Mouse (Mus musculus) kidney, embryonic 14.5 days (tissue): ENCODE results near the gene Ypel2. TPM values are rescaled to one million over a fixed set of nuclear protein-coding genes. Genes with fewer than 3 reads are reported as not detected.

Source experiments
- ATAC-seq: fragments of 200-750 bp; cut with Nextera tagmentation; 2 replicates; pipeline ENCODE4 v1.8.0; 2017; ENCODE audit warnings: moderate number of reproducible peaks, mild to moderate bottlenecking, moderate TSS enrichment, moderate library complexity; ENCODE audit not compliant: low FRiP score, low TSS enrichment
- H3K27ac ChIP-seq: fragments of 300-500 bp; sonication (generic); 2 replicates; pipeline ENCODE4 v1.5.1; 2014; ENCODE audit warnings: low read depth, mild to moderate bottlenecking, low read length, moderate library complexity, mixed read lengths
- H3K27me3 ChIP-seq: fragments of 300-500 bp; sonication (generic); 2 replicates; pipeline ENCODE4 v1.6.1; 2014; ENCODE audit warnings: mild to moderate bottlenecking, low read length; ENCODE audit not compliant: control insufficient read depth, insufficient read depth
- H3K36me3 ChIP-seq: fragments of 300-500 bp; sonication (generic); 2 replicates; pipeline ENCODE4 v1.6.1; 2014; ENCODE audit warnings: low read length, mixed read lengths; ENCODE audit not compliant: control insufficient read depth, insufficient read depth
- H3K4me1 ChIP-seq: fragments of 300-500 bp; sonication (generic); 2 replicates; pipeline ENCODE4 v1.6.1; 2014; ENCODE audit warnings: low read length, mixed read lengths; ENCODE audit not compliant: control insufficient read depth, insufficient read depth
- H3K4me2 ChIP-seq: fragments of 300-500 bp; sonication (generic); replicated peaks from 2 replicates; pipeline ENCODE4 v1.6.1; 2014; ENCODE audit warnings: low read depth, mild to moderate bottlenecking, low read length
- H3K4me3 ChIP-seq: fragments of 300-500 bp; sonication (generic); 2 replicates; pipeline ENCODE4 v1.5.1; 2014; ENCODE audit warnings: mild to moderate bottlenecking, low read length
- H3K9ac ChIP-seq: fragments of 300-500 bp; sonication (generic); 2 replicates; pipeline ENCODE4 v1.6.1; 2014; ENCODE audit warnings: low read depth, mild to moderate bottlenecking, low read length, moderate library complexity
- H3K9me3 ChIP-seq: fragments of 300-500 bp; sonication (generic); 2 replicates; pipeline ENCODE4 v1.6.1; 2016; ENCODE audit warnings: low read length; ENCODE audit not compliant: control insufficient read depth
- WGBS: fragments of 180-500 bp; shearing (Covaris S2); extraction: QIAGEN DNeasy Blood & Tissue Kit; methylation state at CpG from one replicate; pipeline ENCODE4 v1.1.7; 2014; 5-methylcytosine and 5-hydroxymethylcytosine counted together
- polyA plus RNA-seq: library from polyadenylated mRNA; unstranded; fragments of >200 nt; fragmentation: Nextera tagmentation; extraction: Ambion mirVana; gene quantifications from 2 replicates; pipeline ENCODE4 v1.2.1, GENCODE M21; 2014

Gene Ypel2
- polyA plus RNA-seq, 1 experiment from 2014 or later = 9.1 TPM

DNA sequence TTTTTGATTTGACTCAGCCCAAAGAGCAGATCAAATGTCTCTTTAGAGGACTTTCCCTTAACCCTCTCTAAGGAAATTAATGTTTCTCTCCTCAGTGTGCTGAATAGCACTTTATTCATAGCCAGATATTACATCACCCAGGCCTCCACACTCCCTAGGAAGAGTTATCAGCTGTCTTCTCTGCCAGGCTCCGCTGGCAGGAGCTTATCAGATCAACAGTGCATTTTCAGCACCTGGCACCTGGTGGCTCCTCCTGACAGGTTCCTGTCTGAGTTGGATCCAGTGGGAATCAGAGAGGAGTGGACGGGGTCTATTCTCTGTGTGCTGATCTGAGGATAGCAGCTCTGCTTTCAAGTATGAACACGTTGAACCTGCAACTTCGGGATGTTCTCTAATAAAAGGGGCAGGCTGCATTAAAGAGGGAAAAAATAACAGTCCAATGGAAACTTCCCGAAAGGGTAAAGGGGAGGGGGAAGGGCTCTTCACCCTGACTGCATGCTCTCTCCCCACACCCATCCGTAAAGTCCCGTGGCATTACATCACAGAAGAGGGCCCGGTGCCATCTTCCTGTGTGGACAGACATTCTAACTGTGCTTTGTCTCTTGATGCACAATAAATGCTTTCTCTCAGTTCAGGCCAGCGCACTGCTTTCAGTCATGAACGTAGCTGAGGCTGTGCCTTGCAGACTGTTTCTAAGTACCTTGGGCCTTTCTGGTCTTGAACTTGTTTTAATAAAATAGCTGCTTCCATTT lies 8.7 kb upstream of the Ypel2 start:
- Histone ChIP-seq H3K4me3 (no peak overlapping the region), H3K9ac (no peak overlapping the region), H3K9me3 (no peaks in the 10 kb centered on the region), H3K4me1 (no peaks in the 10 kb centered on the region), H3K27me3 (no peaks in the 10 kb centered on the region), H3K27ac (no peak overlapping the region), H3K4me2 (no peak overlapping the region), H3K36me3 (no peaks in the 10 kb centered on the region)
- no peak for ATAC-seq
- 82% methylated on average over 10 of the region's 10 CpGs for WGBS

- no peaks in the 10 kb centered on the region for H3K27me3 ChIP-seq
- no peak overlapping the region for H3K9ac ChIP-seq
- WGBS = 84% methylated on average over 8 of the region's 8 CpGs
Observed at GRCm38 (mm10) chr11:87001217-87001616, 7.7 kb upstream of the Ypel2 start.

GRCm38 (mm10) chr11:86996266-86996665 lies 2.8 kb upstream of the Ypel2 start:
- peaks cover 22% of the 10 kb centered on the region for H3K4me1 ChIP-seq

More at GRCm38 (mm10) chr11:87001217-87001616, 7.7 kb upstream of the Ypel2 start:
- no peak for ATAC-seq
- Histone ChIP-seq H3K4me1 (no peaks in the 10 kb centered on the region), H3K36me3 (no peaks in the 10 kb centered on the region), H3K27ac (no peak overlapping the region), H3K4me2 (no peak overlapping the region), H3K4me3 (no peak overlapping the region), H3K9me3 (no peaks in the 10 kb centered on the region)

DNA sequence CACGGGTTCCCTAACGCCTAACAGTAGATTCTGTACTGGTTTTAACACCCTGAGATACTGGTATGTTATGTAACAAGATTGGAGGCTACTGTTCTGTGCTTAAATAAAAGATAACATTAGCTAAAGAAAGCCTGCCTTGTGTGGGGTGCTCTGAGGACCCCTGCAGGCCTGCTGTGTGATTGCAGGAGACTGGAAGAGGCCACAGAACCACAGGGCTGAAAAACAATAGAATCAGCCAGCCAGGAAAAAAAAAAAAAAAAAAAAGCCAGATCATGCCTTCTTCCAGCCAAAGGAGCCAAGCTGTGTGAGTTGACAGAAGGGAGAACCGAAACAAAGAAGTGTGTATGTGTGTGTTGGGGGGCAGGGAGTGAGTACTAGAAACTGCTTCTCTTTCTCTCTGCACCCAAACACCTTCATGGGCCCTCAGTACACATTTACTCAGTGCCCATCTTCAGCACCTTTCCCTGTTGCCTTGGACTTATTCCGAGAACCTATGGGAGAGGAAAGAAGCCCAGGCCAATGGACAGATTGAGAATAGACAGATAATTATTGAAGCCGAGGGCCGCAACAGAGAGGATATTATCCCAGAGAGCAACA lies 2.2 kb upstream of the Ypel2 start:
- Histone ChIP-seq H3K4me1 (peaks cover 25% of the 10 kb centered on the region), H3K4me2 (no peak overlapping the region), H3K27ac (no peak overlapping the region), H3K4me3 (no peak overlapping the region), H3K27me3 (no peaks in the 10 kb centered on the region), H3K9ac (no peak overlapping the region), H3K9me3 (no peaks in the 10 kb centered on the region), H3K36me3 (no peaks in the 10 kb centered on the region)
- 44% methylated on average over 6 of the region's 6 CpGs for WGBS
- no peak for ATAC-seq

More at GRCm38 (mm10) chr11:86996266-86996665, 2.8 kb upstream of the Ypel2 start:
- H3K4me3 ChIP-seq = no peak overlapping the region
- no peak for ATAC-seq
- 69% methylated on average over 2 of the region's 2 CpGs for WGBS
- no peak overlapping the region for H3K9ac ChIP-seq
- no peak overlapping the region for H3K4me2 ChIP-seq
- no peaks in the 10 kb centered on the region for H3K36me3 ChIP-seq
- H3K27ac ChIP-seq = no peak overlapping the region
- H3K27me3 ChIP-seq = no peaks in the 10 kb centered on the region
- H3K9me3 ChIP-seq = no peaks in the 10 kb centered on the region

DNA sequence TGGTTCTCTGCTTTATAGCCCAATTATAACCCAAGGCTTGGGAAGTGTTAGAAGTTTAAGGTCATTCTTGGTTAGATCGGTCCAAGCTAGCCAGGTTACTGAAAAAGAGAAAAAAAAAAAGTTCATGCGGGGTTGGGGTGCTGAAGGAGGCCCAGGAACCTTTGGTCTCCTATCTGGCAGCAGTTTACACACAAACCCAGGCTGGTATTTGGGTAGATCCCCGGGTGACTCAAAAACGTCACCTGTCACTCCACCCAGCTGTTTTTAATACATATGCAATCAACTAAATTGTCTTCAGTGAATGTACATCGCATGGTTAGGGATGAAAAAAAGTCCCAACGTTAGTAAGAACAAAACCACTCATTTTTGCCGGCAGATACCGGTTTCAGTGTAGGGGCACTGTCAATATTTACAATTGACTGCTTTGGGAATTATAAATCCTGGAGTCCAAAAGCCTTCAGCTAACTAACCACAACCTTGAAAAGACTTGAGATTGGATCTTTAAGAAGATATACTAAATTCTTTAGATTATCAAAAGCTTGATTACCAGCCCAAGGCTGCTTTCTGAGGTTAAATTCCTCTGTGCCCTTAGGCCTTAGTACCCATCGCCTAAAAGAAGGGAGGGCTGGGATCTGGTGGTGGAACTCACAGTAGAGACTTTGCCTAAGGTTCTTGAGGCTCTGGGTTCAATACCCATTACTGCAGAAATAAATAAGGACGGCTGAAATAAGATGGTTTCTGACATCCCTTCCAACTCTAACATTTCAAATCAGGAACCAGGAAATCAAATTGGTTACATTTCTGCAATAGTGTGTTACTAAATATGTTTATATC lies 1.5 kb upstream of the Ypel2 start:
- H3K4me3 ChIP-seq = no peak overlapping the region
- no peaks in the 10 kb centered on the region for H3K27me3 ChIP-seq
- H3K9me3 ChIP-seq = no peaks in the 10 kb centered on the region
- no peak overlapping the region for H3K4me2 ChIP-seq
- H3K27ac ChIP-seq = no peak overlapping the region
- H3K9ac ChIP-seq = no peak overlapping the region
- ATAC-seq = no peak
- 52% methylated on average over 10 of the region's 10 CpGs for WGBS
- peaks cover 25% of the 10 kb centered on the region for H3K4me1 ChIP-seq
- H3K36me3 ChIP-seq = no peaks in the 10 kb centered on the region

DNA sequence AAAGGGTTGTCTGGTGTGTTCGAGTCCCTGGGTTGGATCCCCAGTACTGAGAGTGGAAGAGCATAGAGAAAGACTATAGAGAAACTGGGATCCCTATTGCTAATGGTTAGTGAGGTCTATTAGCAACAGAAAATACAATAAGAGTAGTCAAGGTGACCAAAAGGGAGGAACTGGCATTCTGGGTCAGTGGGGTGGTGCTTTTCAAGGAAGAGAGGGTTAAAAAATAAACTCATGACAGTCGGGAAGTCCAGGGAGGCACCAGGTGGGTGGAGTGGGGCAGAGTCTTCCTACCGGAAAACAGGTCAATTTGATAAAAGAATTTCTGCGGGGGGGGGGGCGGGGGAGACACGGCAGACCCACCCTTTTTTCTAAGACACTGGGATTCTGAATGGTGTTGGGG lies 823 bp upstream of the Ypel2 start:
- no peak for ATAC-seq
- Histone ChIP-seq H3K4me1 (peaks cover 28% of the 10 kb centered on the region), H3K9me3 (no peaks in the 10 kb centered on the region), H3K4me2 (peak overlapping the region; percentile 63), H3K36me3 (no peaks in the 10 kb centered on the region), H3K9ac (peak overlapping the region; percentile 83; the same call in 1 of the 2 replicates), H3K27ac (peak overlapping the region; percentile 62; the same call in 1 of the 2 replicates), H3K27me3 (no peaks in the 10 kb centered on the region), H3K4me3 (peak overlapping the region; percentile 94)
- WGBS = 13% methylated on average over 6 of the region's 6 CpGs

GRCm38 (mm10) chr11:86992461-86992988 lies 982 bp downstream of the Ypel2 start:
- no peak for ATAC-seq
- H3K27ac ChIP-seq = no peak overlapping the region; the same call in 1 of the 2 replicates
- 2% methylated on average over 13 of the region's 13 CpGs for WGBS

GRCm38 (mm10) chr11:86991241-86991640 lies 2.3 kb downstream of the Ypel2 start:
- H3K4me1 ChIP-seq = peaks cover 30% of the 10 kb centered on the region
- peak overlapping the region; percentile 63; the same call in 1 of the 2 replicates for H3K4me2 ChIP-seq
- no peak for ATAC-seq
- H3K27me3 ChIP-seq = no peaks in the 10 kb centered on the region
- H3K9ac ChIP-seq = no peak overlapping the region
- H3K36me3 ChIP-seq = 0 out of 2 replicates have a peak, but pooled peaks cover 2% of the 10 kb centered on the region
- WGBS = 66% methylated on average over 4 of the region's 4 CpGs
- H3K27ac ChIP-seq = no peak overlapping the region
- H3K9me3 ChIP-seq = no peaks in the 10 kb centered on the region
- H3K4me3 ChIP-seq = peak overlapping the region; percentile 94

More at GRCm38 (mm10) chr11:86992461-86992988, 982 bp downstream of the Ypel2 start:
- Histone ChIP-seq H3K9me3 (no peaks in the 10 kb centered on the region), H3K9ac (peak overlapping the region; percentile 83), H3K4me3 (peak overlapping the region; percentile 94), H3K4me1 (peaks cover 30% of the 10 kb centered on the region), H3K27me3 (no peaks in the 10 kb centered on the region), H3K4me2 (peak overlapping the region; percentile 63), H3K36me3 (0 out of 2 replicates have a peak, but pooled peaks cover 2% of the 10 kb centered on the region)
